Mouse (Mus musculus): Measurements from ENCODE around the gene Ttc4.

GRCm38 (mm10) chr4:106653051-106653450, 25.7 kb downstream of the Ttc4 start:
- TF ChIP-seq GATA1 (IDR thresholded peaks at IDR 0.05; ENCODE audit: low read length) (no peak), TAL1 (IDR thresholded peaks at IDR 0.05; ENCODE audit: low read length) (no peak)
